Mouse (Mus musculus): ENCODE measurements around the gene Msx1.
"Not testable (repeated sequence)": the region's sequence is repeated elsewhere in the genome, so short reads cannot be mapped to it uniquely, and the experiment has no call there.

Gene Msx1

DNA sequence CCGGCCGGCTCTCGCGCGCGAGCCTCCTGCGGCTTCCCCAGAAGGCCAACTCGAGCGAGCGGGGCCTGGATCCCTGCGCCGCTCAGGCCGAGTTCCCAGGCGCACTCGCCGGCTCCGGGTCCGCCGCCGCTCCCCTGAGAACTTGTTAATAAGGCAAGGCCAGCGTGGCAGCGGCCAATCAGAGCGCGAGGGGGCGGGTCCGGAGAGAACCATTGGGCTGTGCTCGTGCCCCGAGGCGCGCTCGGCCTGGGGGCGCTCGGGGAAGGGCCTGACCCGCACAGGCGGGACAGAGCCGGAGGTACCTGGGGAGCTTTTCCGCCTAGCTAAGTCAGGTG is at the start of gene Msx1:
Gene Msx1, minus strand, starts transcription at position 123 of the 335 bp plus-strand sequence.
- DNase-seq (ENCODE audit: low spot score), result peak; percentile 2

DNA sequence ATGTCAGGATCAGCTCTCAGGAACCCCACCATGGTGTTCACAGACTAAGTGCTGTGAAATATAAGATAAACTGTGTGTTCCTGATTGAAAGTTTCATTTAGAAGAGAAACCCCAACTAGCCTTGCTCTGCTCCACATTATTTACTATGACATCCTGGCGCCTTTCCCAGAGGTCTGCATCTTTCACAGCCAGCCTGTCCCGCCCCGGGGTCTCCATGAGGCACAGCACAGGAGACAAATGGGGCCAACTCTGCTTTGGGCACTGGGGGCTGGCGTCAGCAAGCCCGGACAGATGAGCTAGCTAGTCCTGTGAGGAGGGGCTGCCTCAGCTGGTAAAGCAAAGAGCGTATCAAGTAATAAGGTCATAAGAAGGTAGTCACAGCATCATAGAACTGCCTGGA is 41.1 kb upstream of the Msx1 start:
- DNase-seq (ENCODE audit: low spot score), result no peak

DNA sequence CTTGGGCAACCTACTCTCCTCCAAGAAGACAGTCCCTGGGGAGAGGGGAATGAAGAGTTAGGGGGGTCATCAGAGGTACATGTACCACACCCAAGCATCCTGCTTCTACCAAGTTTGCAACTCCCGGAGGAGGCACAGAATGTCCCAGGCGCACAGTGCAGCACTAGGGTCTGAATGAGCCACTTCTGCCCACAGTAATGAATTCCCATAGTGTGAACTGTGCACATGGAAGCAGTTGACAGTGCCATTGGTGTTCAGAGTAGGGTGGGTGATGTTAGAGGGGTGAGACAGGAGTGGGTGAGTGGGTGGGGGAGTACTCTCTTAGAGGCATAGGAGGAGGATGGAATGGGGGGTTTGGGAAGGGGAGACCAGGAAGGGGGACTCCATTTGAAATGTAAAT is 39.9 kb upstream of the Msx1 start:
- no peak for DNase-seq (ENCODE audit: low spot score)

DNA sequence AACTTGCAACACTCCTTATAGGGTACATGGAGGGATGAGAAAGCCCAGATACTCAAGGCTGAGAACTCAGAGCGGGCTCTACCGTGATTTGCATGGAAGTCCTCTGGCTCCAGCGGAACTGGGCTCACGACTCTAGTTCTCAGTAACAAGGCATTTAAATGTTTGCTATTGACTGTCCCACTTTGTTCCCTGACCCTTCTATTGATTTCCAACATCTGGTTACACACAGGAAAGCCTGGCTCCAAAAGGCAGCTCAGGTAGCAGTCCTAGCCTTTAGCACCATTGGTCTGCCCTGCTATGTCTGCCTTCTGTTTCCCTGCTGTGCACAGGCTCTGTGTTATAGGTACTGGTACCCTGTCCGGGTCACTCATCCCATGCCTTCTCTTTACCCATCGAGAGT is 36.5 kb upstream of the Msx1 start:
- DNase-seq (ENCODE audit: low spot score), result no peak

DNA sequence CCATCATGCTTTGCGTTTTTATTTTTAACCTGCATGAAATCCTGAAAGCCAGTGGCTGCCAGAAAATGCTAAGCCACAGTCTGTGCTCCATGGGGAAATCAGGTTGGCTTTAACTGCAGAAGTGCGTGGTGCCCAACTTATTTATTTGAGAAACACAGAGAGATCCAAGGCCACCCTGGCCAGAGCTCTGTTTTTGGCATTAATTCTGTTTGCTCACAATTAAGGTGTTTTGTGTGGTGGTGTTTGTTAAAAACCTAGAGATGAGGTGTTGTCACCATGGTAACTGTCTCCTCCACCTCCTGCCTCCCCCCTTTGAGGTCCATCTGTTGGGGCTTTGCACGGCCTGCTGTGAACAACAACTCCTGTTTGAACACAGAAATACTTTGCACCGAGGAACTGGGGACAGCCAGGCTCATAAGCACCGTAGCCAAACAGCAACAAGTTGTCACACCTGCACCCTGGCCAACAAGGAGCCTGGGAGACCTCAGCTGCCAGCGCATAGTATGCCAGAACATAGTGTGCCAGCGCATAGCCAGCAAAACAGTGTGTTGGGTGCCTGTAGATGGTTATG is 35.9 kb upstream of the Msx1 start:
- DNase-seq (ENCODE audit: low spot score), result no peak

DNA sequence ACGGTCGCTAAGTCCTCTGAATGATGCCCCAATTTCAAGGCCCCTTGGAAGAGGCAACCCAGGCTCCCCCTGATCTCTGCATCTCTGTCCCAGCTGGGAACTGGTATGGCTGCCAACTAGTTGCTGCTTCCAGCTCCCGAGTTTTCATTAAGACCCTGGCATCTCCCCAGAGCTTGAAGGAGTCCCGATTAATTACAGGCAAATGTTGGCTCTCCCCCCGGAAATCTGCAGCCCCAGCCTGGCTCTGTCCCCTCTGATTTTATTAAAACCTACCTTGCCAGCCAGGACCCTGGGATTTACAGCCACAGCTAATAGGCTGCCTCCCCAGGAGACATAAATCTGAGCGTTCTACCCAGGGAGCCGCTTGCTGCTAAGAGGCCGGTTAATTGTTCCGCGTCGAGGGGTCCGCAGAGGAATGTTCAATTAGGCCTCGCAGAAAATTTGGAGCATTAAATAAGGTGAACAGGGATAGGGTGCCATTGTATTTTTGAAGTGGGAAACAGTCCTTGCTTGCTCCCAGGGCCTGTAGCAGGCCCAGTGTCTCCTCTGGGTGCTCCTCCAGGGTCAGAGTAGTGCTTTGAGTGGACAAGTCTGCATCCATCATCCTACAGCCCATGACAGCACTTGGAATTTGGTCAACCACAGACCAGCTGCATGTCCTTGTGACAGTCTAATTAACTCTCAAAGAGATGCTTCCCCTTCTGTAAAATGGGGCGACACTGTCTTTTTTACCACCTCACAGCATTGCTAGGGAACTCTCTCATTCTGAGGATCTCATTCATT is 33.6 kb upstream of the Msx1 start:
- no peak for DNase-seq (ENCODE audit: low spot score)

DNA sequence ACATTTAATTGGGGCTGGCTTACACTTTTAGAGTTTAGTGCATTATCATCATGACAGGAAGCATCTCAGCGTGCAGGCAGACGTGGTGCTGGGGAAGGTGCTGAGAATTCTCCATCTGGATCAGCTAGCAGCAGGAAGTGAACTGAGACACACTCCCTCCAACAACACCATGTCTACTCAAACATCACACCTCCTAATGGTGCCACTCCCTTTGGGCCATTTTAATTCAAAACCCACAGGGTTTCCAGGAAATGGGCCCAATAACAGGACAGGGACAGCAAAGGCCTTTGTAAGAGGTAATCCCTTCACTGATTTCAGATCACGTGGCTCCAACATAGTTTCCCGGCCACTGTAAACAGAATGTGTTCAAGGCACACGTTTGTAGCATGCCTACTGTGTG is 31.7 kb upstream of the Msx1 start:
- no peak for DNase-seq (ENCODE audit: low spot score)

DNA sequence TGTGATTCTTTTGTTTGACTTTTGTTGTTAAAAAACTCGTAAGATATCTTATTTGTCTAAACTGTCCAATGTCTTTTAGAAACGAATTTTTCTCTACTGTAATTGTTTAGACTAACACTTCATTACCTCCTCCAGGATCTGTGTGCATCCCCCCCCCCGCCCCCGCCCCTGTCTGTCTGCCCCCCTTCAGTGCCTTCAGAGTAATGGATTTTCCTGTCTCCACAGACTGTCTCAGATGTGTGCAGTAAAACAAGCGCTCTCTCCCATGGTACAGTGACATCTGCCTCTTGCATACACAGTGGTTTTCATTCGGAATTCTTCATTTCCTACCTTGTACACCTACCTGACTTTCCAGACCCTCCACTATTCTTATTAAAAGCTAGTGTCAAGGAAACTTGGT is 29.9 kb upstream of the Msx1 start:
- no peak for DNase-seq (ENCODE audit: low spot score)

DNA sequence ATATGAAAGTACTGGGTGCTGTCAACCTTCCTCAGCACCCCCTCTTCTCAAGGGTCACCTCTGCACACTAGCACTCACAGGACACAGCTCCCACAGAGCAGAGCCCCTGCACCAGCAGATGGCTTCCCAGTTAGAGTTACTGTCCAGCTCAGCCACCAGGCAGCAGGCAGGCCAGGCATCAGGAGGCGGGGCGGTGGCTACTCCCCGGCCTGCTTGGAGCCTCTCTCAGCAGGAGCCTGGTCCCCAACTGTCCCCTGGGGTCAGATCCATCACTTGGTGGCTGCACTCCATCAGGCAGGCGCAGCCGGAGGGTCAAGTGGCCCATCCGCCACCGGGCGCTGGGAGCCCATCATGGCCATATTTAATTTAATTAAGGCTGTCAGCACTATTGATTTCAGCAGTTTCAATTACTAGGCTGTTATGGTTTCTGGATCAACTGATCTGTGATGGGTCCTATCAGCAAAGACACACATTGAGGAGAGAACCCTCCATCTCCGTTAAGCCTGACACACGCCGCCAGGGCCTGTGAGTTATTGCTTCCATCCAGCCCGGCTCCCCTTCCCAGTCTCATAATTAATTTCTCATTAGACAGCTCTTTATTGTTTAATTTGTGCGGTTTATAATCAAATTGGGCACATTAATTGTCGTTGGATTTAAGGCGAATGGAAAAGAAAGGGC is 27.1 kb upstream of the Msx1 start:
- DNase-seq (ENCODE audit: low spot score), result no peak

DNA sequence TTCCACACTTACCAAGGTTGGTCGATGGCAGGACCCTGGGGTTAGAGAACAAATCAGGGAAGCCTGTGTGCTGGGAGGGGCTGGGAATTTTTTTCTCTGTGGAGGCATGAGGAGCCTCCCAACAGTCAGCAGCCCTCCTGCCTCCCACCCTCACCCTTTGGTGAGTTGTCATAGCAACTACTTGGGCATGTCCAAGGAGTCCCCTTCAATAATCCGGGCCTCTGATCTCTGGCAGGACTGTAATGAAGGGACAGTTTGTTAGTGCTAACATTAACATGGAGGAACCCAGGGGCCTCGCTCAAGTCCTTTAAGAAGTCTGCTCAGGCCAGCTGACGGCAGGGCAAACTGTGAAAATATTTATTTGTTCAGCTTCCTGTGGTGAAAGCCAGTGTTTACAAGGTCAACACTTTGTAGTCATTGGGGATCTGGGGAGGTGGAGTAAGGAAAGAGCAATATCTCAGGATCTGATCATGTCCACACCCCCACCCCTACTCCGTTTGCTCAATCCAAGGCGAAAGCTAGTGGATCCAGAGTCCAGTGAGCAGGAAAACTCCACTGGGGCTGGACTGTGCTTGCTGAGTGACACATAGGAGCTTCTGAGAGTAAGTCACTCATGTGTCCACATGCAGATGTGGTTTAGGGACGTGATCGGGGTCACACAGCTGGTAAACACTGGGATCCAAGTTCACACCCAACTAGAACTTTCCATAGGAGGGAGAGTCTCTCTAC is 24.8 kb upstream of the Msx1 start:
- no peak for DNase-seq (ENCODE audit: low spot score)

DNA sequence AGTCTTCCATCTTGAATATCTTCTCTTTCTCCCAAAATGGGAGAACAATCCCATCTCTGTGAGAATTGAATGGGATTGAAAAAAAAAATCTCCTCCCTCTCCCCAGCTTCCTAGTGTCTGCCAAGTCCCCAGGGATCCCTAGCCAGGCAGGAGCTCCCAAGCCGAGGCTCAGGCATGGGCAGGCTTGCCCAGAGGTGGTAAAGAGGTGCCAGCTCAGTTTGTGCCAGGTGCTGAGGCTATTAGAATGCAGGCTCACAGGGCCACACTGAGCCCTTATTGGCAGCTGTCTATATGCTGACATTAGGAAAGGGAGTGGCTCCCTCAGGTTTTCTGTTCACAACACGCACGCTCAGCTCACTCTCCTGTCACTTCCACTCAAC is 11.9 kb upstream of the Msx1 start:
- no peak for DNase-seq (ENCODE audit: low spot score)

DNA sequence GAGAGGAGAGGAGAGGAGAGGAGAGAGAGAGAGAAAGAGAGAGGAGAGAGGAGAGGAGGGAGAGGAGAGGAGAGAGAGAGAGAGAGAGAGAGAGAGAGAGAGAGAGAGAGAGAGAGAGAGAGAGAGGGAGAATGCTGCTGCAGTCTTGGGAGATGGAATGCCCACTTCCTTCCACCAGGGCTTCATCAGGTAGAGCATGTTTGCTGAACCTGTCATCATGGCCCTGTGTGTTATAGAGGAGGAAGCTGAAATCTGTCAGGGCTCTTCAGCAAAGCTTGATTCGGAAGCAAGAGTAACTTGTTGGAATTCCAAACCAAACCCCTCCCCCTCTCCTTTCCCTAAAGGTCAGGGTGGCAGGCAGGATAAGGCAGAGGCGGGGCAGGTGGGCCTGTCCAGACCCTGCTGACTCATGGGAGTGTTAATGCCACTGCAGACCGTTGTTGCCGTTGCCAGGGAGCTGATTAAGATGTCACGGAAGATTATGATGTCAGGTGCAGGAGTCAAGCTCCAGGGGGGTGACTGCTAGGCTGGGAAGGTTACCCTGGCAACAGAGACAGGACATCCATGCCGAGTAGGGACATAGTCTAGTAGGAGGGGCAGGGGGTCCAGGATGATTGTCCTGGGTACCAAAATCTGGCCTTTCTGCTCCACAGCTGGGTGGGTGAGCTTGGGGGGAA is 11.3 kb upstream of the Msx1 start:
- DNase-seq (ENCODE audit: low spot score), result no peak

DNA sequence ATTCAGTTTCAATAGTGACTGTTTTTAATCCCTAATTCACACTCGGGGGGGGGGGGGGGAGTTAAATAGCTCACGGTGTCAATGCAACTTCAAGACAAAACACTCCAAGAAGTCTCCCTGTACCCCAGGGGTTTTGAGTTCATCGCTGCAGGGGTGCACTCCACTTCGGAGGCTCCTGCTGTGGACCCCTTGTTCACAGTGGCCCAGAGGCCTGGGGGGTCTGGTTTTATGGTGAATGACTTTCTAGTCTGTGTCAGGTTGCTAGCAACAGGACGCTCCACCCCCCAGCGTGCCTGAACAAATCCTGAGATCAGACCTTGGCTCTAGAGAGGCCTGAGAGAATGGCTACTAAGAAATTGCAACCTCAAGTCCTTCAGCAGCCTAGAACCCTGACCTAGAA is 8.4 kb upstream of the Msx1 start:
- no peak for DNase-seq (ENCODE audit: low spot score)

DNA sequence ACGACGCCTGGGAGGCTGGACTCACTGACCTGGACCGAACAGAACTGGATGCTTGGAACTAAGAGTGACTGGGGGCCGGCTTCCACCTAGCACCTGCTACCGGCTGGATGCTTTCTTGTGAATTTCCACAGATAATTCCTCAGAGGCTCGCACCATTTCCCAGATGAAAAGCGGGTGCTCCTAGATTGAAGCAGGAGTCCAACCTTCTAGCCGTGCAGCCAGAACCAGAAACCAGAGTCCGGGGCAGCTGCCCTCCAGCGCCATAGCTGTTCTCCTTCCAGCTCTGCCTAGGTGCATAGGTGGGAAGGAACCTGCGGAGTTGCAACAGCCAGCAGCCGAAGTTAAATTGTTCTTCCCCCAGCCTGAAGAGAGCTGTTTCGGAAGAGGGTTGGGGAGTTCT is 7.6 kb upstream of the Msx1 start:
- DNase-seq (ENCODE audit: low spot score), result no peak

DNA sequence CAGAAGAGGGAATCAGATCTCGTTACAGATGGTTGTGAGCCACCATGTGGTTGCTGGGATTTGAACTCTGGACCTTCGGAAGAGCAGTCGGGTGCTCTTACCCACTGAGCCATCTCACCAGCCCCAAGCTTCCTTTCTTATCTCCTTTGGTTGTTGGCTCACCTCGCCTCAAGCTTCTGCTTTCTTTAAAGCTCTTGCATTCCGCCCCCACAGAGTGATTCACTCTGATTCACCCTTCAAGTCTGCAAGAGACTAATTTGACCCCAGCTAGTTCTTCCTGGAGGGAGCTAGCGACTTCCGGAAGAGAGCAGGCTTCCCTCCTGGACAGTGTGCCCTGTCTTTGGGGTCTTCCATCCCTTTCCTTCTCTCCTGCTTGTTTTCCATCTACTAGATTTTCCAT is 6.1 kb upstream of the Msx1 start:
- DNase-seq (ENCODE audit: low spot score), result not testable (repeated sequence)

DNA sequence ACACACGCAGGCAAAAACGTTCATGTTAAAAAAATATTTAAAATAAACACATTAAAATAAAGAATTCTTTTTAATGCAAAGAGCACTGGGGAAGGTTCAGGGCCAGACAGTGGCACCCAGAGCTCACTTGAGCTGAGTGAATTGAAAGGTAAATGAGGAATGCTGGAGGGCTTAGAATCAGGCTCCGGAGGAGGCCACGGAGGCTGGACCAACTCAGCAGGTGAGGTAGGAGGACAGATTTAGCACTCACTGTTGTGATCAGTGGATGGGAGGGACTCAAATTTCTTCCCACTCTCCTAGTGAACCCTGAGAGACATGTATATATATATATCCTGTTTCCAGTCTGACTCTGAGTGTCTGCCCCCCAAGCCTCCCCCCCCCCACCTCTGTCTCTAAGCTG is 5.5 kb upstream of the Msx1 start:
- no peak for DNase-seq (ENCODE audit: low spot score)

DNA sequence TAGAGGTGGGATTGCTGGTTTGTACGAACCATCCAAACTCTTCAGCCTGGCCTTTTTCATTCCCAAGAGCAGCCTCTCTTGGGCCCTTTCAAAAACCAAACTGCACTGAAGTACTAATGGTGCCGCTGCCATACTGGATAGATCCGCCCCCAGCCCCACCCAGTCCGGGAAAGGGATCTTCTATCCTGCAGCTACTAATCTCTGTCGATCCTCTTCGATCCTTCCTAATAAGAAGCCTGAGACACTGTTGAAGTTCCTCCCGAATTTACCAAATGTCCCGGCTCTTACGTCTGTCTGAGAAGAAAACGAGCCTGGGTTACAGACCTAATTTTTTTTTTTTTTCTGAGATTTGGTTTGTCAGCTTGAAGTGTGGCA is 4.9 kb upstream of the Msx1 start:
- no peak for DNase-seq (ENCODE audit: low spot score)

DNA sequence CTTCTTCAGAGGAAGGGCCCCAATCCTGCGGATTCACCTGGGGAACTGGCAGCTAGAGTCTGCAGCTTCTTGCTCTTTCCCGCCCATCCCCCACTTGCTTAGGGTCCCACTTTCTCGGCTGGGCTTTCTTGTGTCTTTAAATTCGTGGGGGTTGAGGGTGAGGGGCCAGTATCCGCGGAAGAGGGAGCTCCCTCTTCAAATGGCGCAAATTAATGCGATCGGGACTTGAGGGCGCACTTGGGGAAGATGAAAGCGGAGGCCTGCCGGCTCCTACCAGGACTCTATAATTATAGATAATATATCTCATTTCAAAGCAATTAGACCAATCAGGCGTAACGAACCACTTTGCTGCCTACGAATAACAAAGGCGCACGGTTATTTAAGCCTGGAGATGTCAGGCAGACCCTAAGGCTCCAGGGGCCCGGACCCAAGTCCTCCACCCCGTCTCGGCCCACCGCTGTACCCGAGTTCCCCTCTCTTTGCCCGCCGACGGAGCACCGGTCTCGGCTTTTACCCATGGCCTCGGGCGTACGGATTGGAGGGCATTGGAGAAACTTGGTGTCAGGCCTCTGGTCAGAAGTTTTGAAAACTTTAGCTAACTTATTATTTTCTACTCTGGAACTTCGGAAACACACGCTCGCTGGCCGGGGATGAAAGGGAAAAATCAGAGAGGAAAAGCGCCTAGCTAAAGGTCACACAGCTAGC is 4.4 kb upstream of the Msx1 start:
- no peak for DNase-seq (ENCODE audit: low spot score)

DNA sequence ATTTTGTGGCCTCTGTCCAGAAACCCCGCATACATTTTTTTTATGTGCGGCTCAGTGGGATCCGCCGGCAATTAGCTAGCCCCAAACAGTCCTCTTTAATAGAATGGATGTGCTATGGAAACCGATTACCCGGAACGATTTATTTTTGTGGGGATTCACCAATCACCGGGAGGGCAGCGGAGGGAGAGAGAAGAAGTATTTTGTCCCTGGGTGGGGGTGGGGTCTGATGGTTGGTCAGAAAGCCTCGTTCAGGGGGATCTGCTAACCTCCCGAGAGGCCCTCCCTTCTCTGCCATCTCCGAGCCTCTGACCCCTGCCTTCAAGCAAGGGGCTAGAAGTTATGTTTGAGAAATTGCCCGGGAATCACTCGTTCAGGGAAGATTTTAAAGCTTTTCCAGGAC is 3.6 kb upstream of the Msx1 start:
- no peak for DNase-seq (ENCODE audit: low spot score)

DNA sequence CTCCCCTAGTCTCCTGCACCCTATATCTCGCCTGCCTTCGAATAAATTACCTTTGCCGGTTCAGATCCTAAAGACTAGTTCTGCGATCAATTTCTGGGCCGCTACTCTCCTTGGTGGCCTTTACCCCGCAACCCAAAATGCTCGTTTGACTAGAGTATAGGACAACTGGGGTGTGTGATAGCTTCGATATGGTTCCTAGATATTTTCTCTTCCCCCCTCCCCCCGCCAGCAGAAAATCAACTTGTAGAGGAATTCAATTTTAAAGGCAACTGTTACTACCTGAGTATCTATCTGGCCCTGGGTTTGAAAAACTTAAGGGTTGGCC is 3.2 kb upstream of the Msx1 start:
- DNase-seq (ENCODE audit: low spot score), result no peak

DNA sequence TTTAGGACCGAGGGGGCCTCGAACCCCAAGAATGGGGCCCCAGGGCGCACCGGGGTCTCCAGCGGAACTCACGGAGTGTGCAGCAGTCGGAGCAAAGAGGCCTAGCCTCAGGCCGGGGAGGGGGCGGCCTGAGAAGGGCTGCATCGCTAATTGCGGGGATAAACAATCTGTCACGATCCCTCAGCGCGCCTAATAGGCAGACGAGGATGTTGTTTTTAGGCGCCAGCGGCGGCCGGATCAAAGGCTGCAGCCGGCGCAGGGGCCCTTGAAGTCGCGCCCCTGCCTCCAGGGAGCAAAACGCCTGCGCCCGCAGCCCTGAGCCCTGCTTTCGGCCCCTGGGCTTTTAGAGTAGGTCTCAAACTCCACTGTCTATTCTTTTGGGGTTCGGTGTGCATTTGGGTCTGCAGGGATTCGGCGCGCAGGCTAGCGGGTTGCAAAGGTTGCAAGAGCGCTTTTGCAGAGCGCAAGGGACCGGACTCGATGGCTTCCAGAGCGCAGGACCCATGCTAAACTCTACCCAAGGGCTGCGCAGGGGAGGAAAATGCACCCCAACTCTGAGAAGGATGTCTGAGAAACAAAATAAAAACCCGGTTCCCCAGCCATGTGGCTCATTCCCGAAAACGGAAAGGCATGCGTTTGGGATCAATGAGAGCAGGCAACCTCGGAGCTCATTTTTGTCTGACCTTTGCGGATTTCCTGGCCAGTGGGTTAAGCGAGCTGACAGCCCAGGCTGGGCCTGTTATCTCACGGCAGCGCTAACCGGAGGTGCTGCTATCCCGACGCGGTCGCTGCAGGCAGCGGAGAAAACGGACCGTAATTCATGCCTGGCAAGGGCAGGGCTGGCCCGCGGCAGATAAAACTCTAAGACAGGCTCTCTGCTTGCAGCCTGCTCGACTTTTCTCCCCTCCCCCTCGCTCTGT is 2.6 kb upstream of the Msx1 start:
- no peak for DNase-seq (ENCODE audit: low spot score)
